Mouse (Mus musculus) kidney, embryonic 14.5 days (tissue): ENCODE measurements at regions not wholly inside any gene's neighbourhood (a gene's known extent, or its start where the extent isn't known, plus 50 kb on each side); places are given as distances from the start of the nearest gene placed in this dataset.

Source experiments
- ATAC-seq: fragments of 200-750 bp; cut with Nextera tagmentation; 2 replicates; pipeline ENCODE4 v1.8.0; 2017; ENCODE audit warnings: moderate number of reproducible peaks, mild to moderate bottlenecking, moderate TSS enrichment, moderate library complexity; ENCODE audit not compliant: low FRiP score, low TSS enrichment
- H3K27ac ChIP-seq: fragments of 300-500 bp; sonication (generic); 2 replicates; pipeline ENCODE4 v1.5.1; 2014; ENCODE audit warnings: low read depth, mild to moderate bottlenecking, low read length, moderate library complexity, mixed read lengths
- H3K27me3 ChIP-seq: fragments of 300-500 bp; sonication (generic); 2 replicates; pipeline ENCODE4 v1.6.1; 2014; ENCODE audit warnings: mild to moderate bottlenecking, low read length; ENCODE audit not compliant: control insufficient read depth, insufficient read depth
- H3K36me3 ChIP-seq: fragments of 300-500 bp; sonication (generic); 2 replicates; pipeline ENCODE4 v1.6.1; 2014; ENCODE audit warnings: low read length, mixed read lengths; ENCODE audit not compliant: control insufficient read depth, insufficient read depth
- H3K4me1 ChIP-seq: fragments of 300-500 bp; sonication (generic); 2 replicates; pipeline ENCODE4 v1.6.1; 2014; ENCODE audit warnings: low read length, mixed read lengths; ENCODE audit not compliant: control insufficient read depth, insufficient read depth
- H3K4me2 ChIP-seq: fragments of 300-500 bp; sonication (generic); replicated peaks from 2 replicates; pipeline ENCODE4 v1.6.1; 2014; ENCODE audit warnings: low read depth, mild to moderate bottlenecking, low read length
- H3K4me3 ChIP-seq: fragments of 300-500 bp; sonication (generic); 2 replicates; pipeline ENCODE4 v1.5.1; 2014; ENCODE audit warnings: mild to moderate bottlenecking, low read length
- H3K9ac ChIP-seq: fragments of 300-500 bp; sonication (generic); 2 replicates; pipeline ENCODE4 v1.6.1; 2014; ENCODE audit warnings: low read depth, mild to moderate bottlenecking, low read length, moderate library complexity
- H3K9me3 ChIP-seq: fragments of 300-500 bp; sonication (generic); 2 replicates; pipeline ENCODE4 v1.6.1; 2016; ENCODE audit warnings: low read length; ENCODE audit not compliant: control insufficient read depth
- WGBS: fragments of 180-500 bp; shearing (Covaris S2); extraction: QIAGEN DNeasy Blood & Tissue Kit; methylation state at CpG from one replicate; pipeline ENCODE4 v1.1.7; 2014; 5-methylcytosine and 5-hydroxymethylcytosine counted together

DNA sequence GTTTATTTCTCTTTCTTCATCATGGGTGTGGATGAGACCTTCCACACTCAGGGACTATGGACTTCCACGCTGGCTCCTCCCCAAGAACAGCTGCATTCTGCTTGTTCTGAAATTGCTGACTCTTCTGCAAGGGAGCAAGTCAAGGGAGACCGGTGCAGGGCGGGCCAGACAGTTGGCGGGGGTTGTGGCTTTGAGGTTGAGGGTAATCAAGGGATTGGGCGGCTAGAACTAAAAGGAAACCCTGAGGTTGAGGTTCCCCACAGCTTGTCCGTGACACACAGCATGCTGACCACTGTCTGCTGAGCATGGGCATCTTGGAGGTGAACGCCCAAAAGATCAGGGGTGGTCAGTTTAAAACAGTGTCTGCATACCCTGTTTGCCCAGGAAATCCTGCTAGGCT lies 83.1 kb upstream of the Syt13 start:
- Histone ChIP-seq H3K4me3 (no peak overlapping the region), H3K36me3 (no peaks in the 10 kb centered on the region), H3K9me3 (no peaks in the 10 kb centered on the region), H3K27me3 (no peaks in the 10 kb centered on the region), H3K4me2 (no peak overlapping the region), H3K9ac (no peak overlapping the region), H3K4me1 (peaks cover 7% of the 10 kb centered on the region; the same call in 1 of the 2 replicates), H3K27ac (no peak overlapping the region)
- 56% methylated on average over 7 of the region's 7 CpGs for WGBS
- ATAC-seq: no peak

DNA sequence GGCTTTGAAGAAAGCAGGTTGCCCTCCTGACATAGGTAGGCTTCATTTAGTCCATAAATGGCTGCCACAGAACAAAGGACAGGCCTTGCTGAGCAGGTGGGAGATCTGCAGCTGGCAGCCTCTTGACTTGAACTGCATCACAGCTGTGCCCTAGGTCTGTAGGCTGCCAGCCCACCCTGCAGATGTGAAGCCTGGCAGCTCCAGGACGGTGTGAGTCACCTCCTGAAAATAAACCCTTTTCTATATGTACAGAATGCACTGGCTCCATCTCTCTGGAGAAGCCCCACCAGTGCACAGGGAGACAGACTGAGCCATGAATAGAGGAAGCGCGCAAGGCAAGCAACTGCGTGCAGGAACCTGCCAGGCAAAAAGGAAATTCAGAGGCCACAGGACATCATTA lies 78.7 kb upstream of the Syt13 start:
- Histone ChIP-seq H3K27me3 (no peaks in the 10 kb centered on the region), H3K9me3 (no peaks in the 10 kb centered on the region), H3K9ac (no peak overlapping the region), H3K4me3 (no peak overlapping the region), H3K36me3 (no peaks in the 10 kb centered on the region), H3K27ac (no peak overlapping the region), H3K4me2 (no peak overlapping the region), H3K4me1 (no peaks in the 10 kb centered on the region)
- WGBS: 83% methylated on average over 4 of the region's 4 CpGs
- no peak for ATAC-seq

DNA sequence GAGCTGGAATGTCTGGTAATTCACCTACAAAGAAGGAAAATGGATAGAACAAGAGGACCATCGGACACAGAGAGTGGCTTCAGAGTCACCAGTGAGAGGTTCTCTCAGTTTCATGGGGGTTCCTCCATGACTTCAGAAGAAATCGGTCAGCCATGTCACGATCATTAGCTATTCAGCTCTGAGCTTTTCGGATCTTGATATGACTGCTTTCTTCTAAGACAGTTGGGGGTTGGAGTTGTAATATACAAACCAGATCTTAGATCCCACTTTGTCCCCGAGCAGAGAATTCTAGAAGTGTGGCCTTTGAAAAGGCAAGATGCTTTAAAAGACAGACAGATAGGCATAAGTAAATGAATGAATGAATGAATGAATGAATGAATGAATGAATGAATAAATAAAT lies 76.9 kb upstream of the Syt13 start:
- H3K4me3 ChIP-seq: no peak overlapping the region
- 79% methylated on average over 5 of the region's 5 CpGs for WGBS

DNA sequence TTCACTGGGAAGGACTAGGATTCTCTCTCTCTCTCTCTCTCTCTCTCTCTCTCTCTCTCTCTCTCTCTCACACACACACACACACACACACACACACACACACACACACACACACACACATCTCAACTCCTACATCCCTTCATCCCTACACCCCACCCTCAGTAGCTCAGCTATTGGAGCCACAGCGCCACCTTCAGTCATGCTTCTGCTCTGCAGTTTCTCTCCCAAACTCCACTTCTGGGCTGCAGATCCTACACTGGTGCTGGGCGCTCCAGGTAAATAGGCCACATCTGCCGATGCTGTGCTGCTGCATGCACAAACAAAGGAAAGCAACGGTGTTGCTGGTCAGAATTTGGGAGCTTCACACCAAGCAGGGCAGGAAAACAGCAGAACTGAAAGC lies 74.9 kb upstream of the Syt13 start:
- Histone ChIP-seq H3K4me3 (no peak overlapping the region), H3K27me3 (no peaks in the 10 kb centered on the region), H3K36me3 (no peaks in the 10 kb centered on the region), H3K9me3 (no peaks in the 10 kb centered on the region), H3K9ac (no peak overlapping the region), H3K27ac (no peak overlapping the region), H3K4me2 (no peak overlapping the region), H3K4me1 (peaks cover 4% of the 10 kb centered on the region; the same call in 1 of the 2 replicates)
- peak; percentile 34; the same call in 1 of the 2 replicates for ATAC-seq
- 16% methylated on average over 4 of the region's 4 CpGs for WGBS

More for the DNA sequence above, 76.9 kb upstream of the Syt13 start:
- Histone ChIP-seq H3K36me3 (no peaks in the 10 kb centered on the region), H3K9ac (no peak overlapping the region), H3K4me1 (no peaks in the 10 kb centered on the region), H3K27me3 (no peaks in the 10 kb centered on the region), H3K9me3 (no peaks in the 10 kb centered on the region), H3K27ac (no peak overlapping the region), H3K4me2 (no peak overlapping the region)
- ATAC-seq: no peak

DNA sequence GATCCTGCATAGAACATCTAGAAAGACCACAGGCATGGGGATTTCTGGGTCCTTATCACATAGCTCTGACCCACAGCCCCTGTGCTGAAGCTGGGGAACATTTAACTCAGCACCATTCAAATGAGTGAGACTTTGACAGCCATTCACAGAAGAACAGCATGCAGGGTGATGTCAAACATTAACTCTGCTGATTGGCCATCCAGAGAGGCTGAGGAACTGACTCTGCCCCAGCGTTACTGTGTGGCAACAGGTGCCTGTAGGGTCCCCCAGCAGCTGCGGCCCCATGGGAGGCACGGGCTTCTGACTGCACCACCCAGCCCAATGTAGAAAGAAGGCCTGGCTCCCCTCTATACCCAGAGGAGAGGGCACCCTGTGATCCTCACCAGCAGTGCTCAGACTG lies 73.3 kb upstream of the Syt13 start:
- Histone ChIP-seq H3K27me3 (no peaks in the 10 kb centered on the region), H3K4me1 (peaks cover 4% of the 10 kb centered on the region; the same call in 1 of the 2 replicates), H3K9ac (no peak overlapping the region), H3K4me3 (no peak overlapping the region), H3K36me3 (no peaks in the 10 kb centered on the region), H3K27ac (no peak overlapping the region), H3K9me3 (no peaks in the 10 kb centered on the region), H3K4me2 (no peak overlapping the region)
- 55% methylated on average over 3 of the region's 3 CpGs for WGBS
- ATAC-seq: no peak

DNA sequence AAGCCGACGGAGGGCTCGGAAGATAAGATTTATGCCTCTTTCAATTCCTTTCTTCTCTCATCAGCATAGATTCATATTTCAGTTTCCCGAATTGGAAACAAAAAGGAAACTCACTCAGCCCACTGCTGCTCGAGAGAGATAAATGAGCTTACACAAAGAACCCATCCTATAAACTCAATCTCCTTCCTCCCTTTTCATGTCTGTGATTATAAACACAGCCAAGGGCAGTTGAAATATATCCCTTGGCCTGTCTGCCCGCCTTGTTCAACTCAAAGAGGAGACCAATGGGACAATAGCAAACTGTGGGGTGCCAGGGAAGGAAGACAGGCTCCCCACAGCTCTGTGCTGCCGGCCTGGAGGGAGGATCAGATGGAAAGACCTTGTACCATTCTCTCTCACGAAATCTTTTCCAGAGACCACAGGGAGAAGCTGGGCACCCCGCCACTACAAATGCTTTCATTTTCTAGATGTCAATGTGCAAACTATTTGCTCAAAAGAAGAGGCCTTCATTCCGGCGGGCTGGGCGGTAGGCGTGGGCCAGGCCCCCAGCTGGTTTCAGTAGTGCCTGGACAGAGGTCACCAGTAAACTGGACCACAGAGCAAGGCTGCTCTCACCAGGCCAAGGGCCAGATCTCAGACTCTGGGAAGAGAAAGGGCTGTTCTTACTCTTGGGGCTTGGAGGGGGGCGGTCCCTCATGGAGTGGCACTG lies 69.7 kb upstream of the Syt13 start:
- peak; percentile 47; the same call in 1 of the 2 replicates for ATAC-seq
- no peaks in the 10 kb centered on the region for H3K36me3 ChIP-seq
- peak overlapping the region; percentile 51 for H3K27ac ChIP-seq
- WGBS: 37% methylated on average over 14 of the region's 14 CpGs
- no peak overlapping the region for H3K9ac ChIP-seq
- peaks cover 4% of the 10 kb centered on the region; the same call in 1 of the 2 replicates for H3K4me1 ChIP-seq
- no peak overlapping the region for H3K4me2 ChIP-seq
- no peaks in the 10 kb centered on the region for H3K27me3 ChIP-seq
- H3K4me3 ChIP-seq: no peak overlapping the region
- no peaks in the 10 kb centered on the region for H3K9me3 ChIP-seq

DNA sequence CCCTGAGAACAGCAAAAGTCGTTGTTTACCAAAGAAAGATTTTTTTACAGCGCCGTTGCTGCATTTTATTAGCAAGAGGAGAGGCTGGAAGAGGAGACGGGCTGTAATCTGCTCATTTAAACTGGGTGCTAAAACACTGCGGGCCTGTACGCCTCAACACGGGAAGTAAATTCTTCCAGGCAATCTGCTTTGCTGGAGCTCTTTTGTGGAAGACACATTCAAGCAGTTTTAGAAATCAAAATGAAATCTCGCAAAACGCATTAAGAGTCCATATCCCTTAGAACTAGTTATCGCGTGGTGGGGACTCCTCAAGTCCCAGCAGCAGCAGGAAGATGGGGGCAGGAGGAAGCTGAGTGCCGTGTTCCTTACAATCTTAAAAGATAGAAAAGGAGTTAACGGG lies 65.9 kb upstream of the Syt13 start:
- H3K36me3 ChIP-seq: no peaks in the 10 kb centered on the region
- no peak overlapping the region for H3K4me3 ChIP-seq
- H3K27ac ChIP-seq: peak overlapping the region; percentile 30; the same call in 1 of the 2 replicates
- H3K27me3 ChIP-seq: no peaks in the 10 kb centered on the region
- H3K9me3 ChIP-seq: no peaks in the 10 kb centered on the region
- 32% methylated on average over 13 of the region's 13 CpGs for WGBS
- H3K4me2 ChIP-seq: no peak overlapping the region
- H3K9ac ChIP-seq: no peak overlapping the region
- ATAC-seq: no peak
- peaks cover 13% of the 10 kb centered on the region; the same call in 1 of the 2 replicates for H3K4me1 ChIP-seq

DNA sequence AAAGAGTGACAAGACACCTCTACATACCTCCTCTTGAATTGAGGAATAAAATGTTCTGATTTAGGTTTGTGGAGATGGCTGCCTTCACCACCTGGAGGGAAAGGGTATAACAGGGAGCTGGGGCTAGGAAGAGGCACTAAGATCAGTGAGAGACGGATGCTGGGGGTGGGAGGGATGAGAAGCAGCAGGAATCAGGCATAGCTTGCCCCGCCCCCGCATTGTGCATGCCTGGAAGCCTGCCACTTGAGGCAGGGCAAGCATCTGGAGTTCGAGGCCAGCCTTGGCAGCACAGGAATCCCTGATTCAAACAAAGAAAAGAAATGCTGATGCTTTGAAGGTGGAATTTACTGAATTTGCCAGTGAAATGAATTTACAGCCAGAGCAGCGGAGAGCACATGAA lies 63.6 kb upstream of the Syt13 start:
- Histone ChIP-seq H3K4me2 (no peak overlapping the region), H3K4me1 (peaks cover 9% of the 10 kb centered on the region; the same call in 1 of the 2 replicates), H3K36me3 (no peaks in the 10 kb centered on the region), H3K9me3 (no peaks in the 10 kb centered on the region), H3K4me3 (no peak overlapping the region), H3K27ac (no peak overlapping the region), H3K9ac (no peak overlapping the region), H3K27me3 (no peaks in the 10 kb centered on the region)
- ATAC-seq: no peak
- 38% methylated on average over 5 of the region's 5 CpGs for WGBS

DNA sequence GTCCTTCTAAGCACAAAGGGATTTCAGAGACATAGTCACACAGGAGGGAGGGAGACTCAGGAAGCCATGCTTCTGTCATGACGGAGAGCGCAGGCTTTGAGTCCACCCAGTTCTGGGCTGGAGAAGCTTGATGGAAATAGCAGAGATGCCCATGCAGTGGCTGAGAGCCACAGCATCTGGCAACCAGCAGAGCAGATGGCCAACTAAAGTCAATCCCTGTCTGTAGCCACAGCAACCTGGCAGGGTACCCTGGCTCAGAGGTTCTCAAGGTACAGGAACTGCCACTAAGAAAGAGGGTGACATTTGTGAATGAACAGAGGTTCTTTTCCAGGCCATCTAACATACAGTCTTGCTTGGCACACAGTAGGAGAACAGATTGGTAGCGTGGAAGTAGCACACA lies 61.7 kb upstream of the Syt13 start:
- Histone ChIP-seq H3K36me3 (no peaks in the 10 kb centered on the region), H3K27me3 (no peaks in the 10 kb centered on the region), H3K4me2 (no peak overlapping the region), H3K9ac (no peak overlapping the region), H3K27ac (no peak overlapping the region), H3K4me3 (no peak overlapping the region), H3K4me1 (peaks cover 9% of the 10 kb centered on the region; the same call in 1 of the 2 replicates), H3K9me3 (no peaks in the 10 kb centered on the region)
- ATAC-seq: no peak
- 93% methylated on average over 3 of the region's 3 CpGs for WGBS
